Mouse (Mus musculus) embryonic fibroblast, embryonic 13.5 days (primary cell): Measurements from ENCODE around the gene Jmjd6.

ENCODE experiments used
- CTCF ChIP-seq: IDR thresholded peaks from 2 replicates; pipeline ENCODE4 v1.5.1; 2011; ENCODE audit warnings: mild to moderate bottlenecking, control low read depth, low read length, moderate library complexity, borderline replicate concordance; ENCODE audit not compliant: insufficient read depth
- POLR2A ChIP-seq: IDR thresholded peaks from 2 replicates; pipeline ENCODE4 v1.6.1; 2011; ENCODE audit warnings: low read depth, mild to moderate bottlenecking, control low read depth, low read length, moderate library complexity

- TF ChIP-seq CTCF, result no peak
- no peak for TF ChIP-seq POLR2A
Measured at GRCm38 (mm10) chr11:116838936-116839335, 4.3 kb downstream of the Jmjd6 start.
